Mouse (Mus musculus) limb, embryonic 13.5 days (tissue): ENCODE data around the gene Cyp2d26. TPM values are rescaled to one million over a fixed set of nuclear protein-coding genes. Genes with fewer than 3 reads are reported as not detected.
"Not testable (repeated sequence)": the region's sequence is repeated elsewhere in the genome, so short reads cannot be mapped to it uniquely, and the experiment has no call there.

Experiments used
- ATAC-seq: fragments of 200-750 bp; cut with Nextera tagmentation; 2 replicates; pipeline ENCODE4 v1.8.0; 2017; ENCODE audit warnings: low read depth, moderate number of reproducible peaks, moderate TSS enrichment; ENCODE audit not compliant: low FRiP score
- H3K27ac ChIP-seq: fragments of 300-500 bp; sonication (generic); 2 replicates; pipeline ENCODE4 v1.5.1; 2015; ENCODE audit warnings: inconsistent platforms, mild to moderate bottlenecking, moderate library complexity
- H3K27me3 ChIP-seq: fragments of 300-500 bp; sonication (generic); 2 replicates; pipeline ENCODE4 v1.6.1; 2015; ENCODE audit warnings: mild to moderate bottlenecking, inconsistent platforms
- H3K36me3 ChIP-seq: fragments of 300-500 bp; sonication (generic); 2 replicates; pipeline ENCODE4 v1.6.1; 2015; ENCODE audit warnings: inconsistent platforms, mild to moderate bottlenecking, moderate library complexity
- H3K4me1 ChIP-seq: fragments of 300-500 bp; sonication (generic); 2 replicates; pipeline ENCODE4 v1.6.1; 2015; ENCODE audit warnings: inconsistent platforms
- H3K4me2 ChIP-seq: fragments of 300-500 bp; sonication (generic); replicated peaks from 2 replicates; pipeline ENCODE4 v1.6.1; 2015; ENCODE audit warnings: inconsistent platforms, mild to moderate bottlenecking, moderate library complexity
- H3K4me3 ChIP-seq: fragments of 300-500 bp; sonication (generic); 2 replicates; pipeline ENCODE4 v1.5.1; 2015; ENCODE audit warnings: moderate library complexity, mild to moderate bottlenecking, inconsistent platforms
- H3K9ac ChIP-seq: fragments of 300-500 bp; sonication (generic); 2 replicates; pipeline ENCODE4 v1.6.1; 2015; ENCODE audit warnings: mild to moderate bottlenecking, inconsistent platforms
- H3K9me3 ChIP-seq: fragments of 300-500 bp; sonication (generic); 2 replicates; pipeline ENCODE4 v1.6.1; 2016; ENCODE audit warnings: inconsistent platforms
- WGBS: fragments of 180-500 bp; shearing (Covaris S2); methylation state at CpG from one replicate; pipeline ENCODE4 v1.1.7; 2015; 5-methylcytosine and 5-hydroxymethylcytosine counted together
- polyA plus RNA-seq: library from polyadenylated mRNA; unstranded; fragments of >200 nt; fragmentation: Nextera tagmentation; extraction: Ambion mirVana; gene quantifications from 2 replicates; pipeline ENCODE4 v1.2.1, GENCODE M21; 2015

The Cyp2d26 gene
- polyA plus RNA-seq, 1 experiment from 2014 or later, result not detected

GRCm38 (mm10) chr15:82804708-82805639 lies 10.9 kb upstream of the Cyp2d26 start:
- Histone ChIP-seq H3K4me2 (no peak overlapping the region), H3K9me3 (no peaks in the 10 kb centered on the region), H3K27ac (no peak overlapping the region), H3K4me1 (no peaks in the 10 kb centered on the region), H3K36me3 (peaks cover 6% of the 10 kb centered on the region), H3K9ac (no peak overlapping the region), H3K4me3 (no peak overlapping the region), H3K27me3 (no peaks in the 10 kb centered on the region)
- ATAC-seq, result no peak
- 70% methylated on average over 5 of the region's 5 CpGs for WGBS

GRCm38 (mm10) chr15:82795936-82796440 lies 1.9 kb upstream of the Cyp2d26 start:
- H3K4me3 ChIP-seq, result no peak overlapping the region
- WGBS, result 84% methylated on average over 3 of the region's 3 CpGs

GRCm38 (mm10) chr15:82793868-82794267 lies 226 bp downstream of the Cyp2d26 start:
- no peaks in the 10 kb centered on the region for H3K9me3 ChIP-seq
- H3K9ac ChIP-seq, result no peak overlapping the region
- no peak overlapping the region for H3K4me2 ChIP-seq
- no peaks in the 10 kb centered on the region for H3K4me1 ChIP-seq
- 80% methylated on average over 6 of the region's 6 CpGs for WGBS
- no peak overlapping the region for H3K4me3 ChIP-seq
- H3K27me3 ChIP-seq, result no peaks in the 10 kb centered on the region
- ATAC-seq, result no peak
- H3K36me3 ChIP-seq, result no peaks in the 10 kb centered on the region
- no peak overlapping the region for H3K27ac ChIP-seq

More at GRCm38 (mm10) chr15:82795936-82796440, 1.9 kb upstream of the Cyp2d26 start:
- no peak for ATAC-seq
- Histone ChIP-seq H3K4me1 (no peaks in the 10 kb centered on the region), H3K4me2 (no peak overlapping the region), H3K9me3 (no peaks in the 10 kb centered on the region), H3K9ac (no peak overlapping the region), H3K27ac (no peak overlapping the region), H3K36me3 (no peaks in the 10 kb centered on the region), H3K27me3 (no peaks in the 10 kb centered on the region)

GRCm38 (mm10) chr15:82793454-82793853 lies 640 bp downstream of the Cyp2d26 start:
- no peak for ATAC-seq
- H3K27me3 ChIP-seq, result no peaks in the 10 kb centered on the region
- whole genome bisulfite sequencing, result 80% methylated on average over 1 of the region's 1 CpGs

GRCm38 (mm10) chr15:82792566-82792965 lies 1.5 kb downstream of the Cyp2d26 start:
- 88% methylated on average over 11 of the region's 11 CpGs for WGBS
- no peak for ATAC-seq
- Histone ChIP-seq H3K9ac (no peak overlapping the region), H3K36me3 (no peaks in the 10 kb centered on the region), H3K27ac (no peak overlapping the region), H3K4me3 (no peak overlapping the region), H3K4me1 (no peaks in the 10 kb centered on the region), H3K4me2 (no peak overlapping the region), H3K9me3 (no peaks in the 10 kb centered on the region), H3K27me3 (no peaks in the 10 kb centered on the region)

More at GRCm38 (mm10) chr15:82793454-82793853, 640 bp downstream of the Cyp2d26 start:
- no peaks in the 10 kb centered on the region for H3K4me1 ChIP-seq
- no peaks in the 10 kb centered on the region for H3K36me3 ChIP-seq
- H3K9ac ChIP-seq, result no peak overlapping the region
- no peak overlapping the region for H3K4me2 ChIP-seq
- no peak overlapping the region for H3K4me3 ChIP-seq
- H3K9me3 ChIP-seq, result no peaks in the 10 kb centered on the region
- no peak overlapping the region for H3K27ac ChIP-seq

- Histone ChIP-seq H3K9ac (no peak overlapping the region), H3K4me1 (no peaks in the 10 kb centered on the region), H3K27ac (no peak overlapping the region), H3K27me3 (no peaks in the 10 kb centered on the region), H3K9me3 (no peaks in the 10 kb centered on the region), H3K4me2 (no peak overlapping the region), H3K4me3 (no peak overlapping the region), H3K36me3 (no peaks in the 10 kb centered on the region)
- ATAC-seq, result no peak
- 86% methylated on average over 1 of the region's 1 CpGs for WGBS
Observed at GRCm38 (mm10) chr15:82784581-82784980, 9.5 kb downstream of the Cyp2d26 start.

GRCm38 (mm10) chr15:82783800-82784199 lies 10.3 kb downstream of the Cyp2d26 start:
- Histone ChIP-seq H3K9ac (no peak overlapping the region), H3K4me3 (no peak overlapping the region), H3K36me3 (no peaks in the 10 kb centered on the region), H3K9me3 (no peaks in the 10 kb centered on the region), H3K4me2 (no peak overlapping the region), H3K4me1 (no peaks in the 10 kb centered on the region), H3K27ac (no peak overlapping the region), H3K27me3 (no peaks in the 10 kb centered on the region)
- ATAC-seq, result no peak
- WGBS, result 79% methylated on average over 1 of the region's 1 CpGs

GRCm38 (mm10) chr15:82777856-82778255 lies 16.2 kb downstream of the Cyp2d26 start:
- not testable (repeated sequence) for H3K4me3 ChIP-seq, H3K4me1 ChIP-seq, ATAC-seq, H3K4me2 ChIP-seq, H3K27me3 ChIP-seq, H3K27ac ChIP-seq, H3K9ac ChIP-seq, H3K36me3 ChIP-seq, H3K9me3 ChIP-seq
- 82% methylated on average over 5 of the region's 5 CpGs for WGBS

GRCm38 (mm10) chr15:82765943-82766342 lies 28.2 kb downstream of the Cyp2d26 start:
- H3K27me3 ChIP-seq, result no peaks in the 10 kb centered on the region
- no peak overlapping the region for H3K9ac ChIP-seq
- H3K36me3 ChIP-seq, result no peaks in the 10 kb centered on the region
- 83% methylated on average over 2 of the region's 2 CpGs for WGBS
- no peak for ATAC-seq
- H3K27ac ChIP-seq, result no peak overlapping the region
- H3K4me2 ChIP-seq, result no peak overlapping the region
- H3K4me3 ChIP-seq, result no peak overlapping the region
- no peaks in the 10 kb centered on the region for H3K9me3 ChIP-seq
- H3K4me1 ChIP-seq, result no peaks in the 10 kb centered on the region

- H3K27ac ChIP-seq, result no peak overlapping the region
- H3K36me3 ChIP-seq, result no peaks in the 10 kb centered on the region
- H3K4me2 ChIP-seq, result no peak overlapping the region
- WGBS, result 77% methylated on average over 6 of the region's 6 CpGs
- ATAC-seq, result no peak
- H3K9ac ChIP-seq, result no peak overlapping the region
- no peaks in the 10 kb centered on the region for H3K27me3 ChIP-seq
- no peaks in the 10 kb centered on the region for H3K9me3 ChIP-seq
- H3K4me3 ChIP-seq, result no peak overlapping the region
- no peaks in the 10 kb centered on the region for H3K4me1 ChIP-seq
Observed at GRCm38 (mm10) chr15:82764881-82765280, 29.2 kb downstream of the Cyp2d26 start.

- H3K9me3 ChIP-seq, result no peaks in the 10 kb centered on the region
- H3K9ac ChIP-seq, result no peak within 1 kb of the TSS
- WGBS, result 94% methylated on average over 9 of the region's 9 CpGs
- H3K4me2 ChIP-seq, result no peak within 1 kb of the TSS
- H3K27ac ChIP-seq, result no peak within 1 kb of the TSS
- H3K4me3 ChIP-seq, result no peak within 1 kb of the TSS
- H3K27me3 ChIP-seq, result no peaks in the 10 kb centered on the region
- ATAC-seq, result no peak
- no peaks in the 10 kb centered on the region for H3K4me1 ChIP-seq
- no peaks in the 10 kb centered on the region for H3K36me3 ChIP-seq
Observed at GRCm38 (mm10) chr15:82763631-82764420, 30.3 kb downstream of the Cyp2d26 start, which contains the start of gene Cyp2d40. Gene Cyp2d40 (minus strand): TSS chr15:82764183.

GRCm38 (mm10) chr15:82748141-82748540 lies 46.0 kb downstream of the Cyp2d26 start:
- Histone ChIP-seq H3K4me3 (no peak overlapping the region), H3K36me3 (no peaks in the 10 kb centered on the region), H3K27me3 (no peaks in the 10 kb centered on the region), H3K27ac (no peak overlapping the region), H3K9ac (no peak overlapping the region), H3K9me3 (0 out of 2 replicates have a peak, but pooled peaks cover 6% of the 10 kb centered on the region), H3K4me1 (no peaks in the 10 kb centered on the region), H3K4me2 (no peak overlapping the region)
- no peak for ATAC-seq
- WGBS, result 64% methylated on average over 1 of the region's 1 CpGs
